Mouse (Mus musculus): Measurements from ENCODE around the gene Lrrc8a. TPM values are rescaled to one million over a fixed set of nuclear protein-coding genes. Genes with fewer than 3 reads are reported as not detected.

Lrrc8a gene
- polyA plus RNA-seq, 1 experiment: 28.4 TPM

DNA sequence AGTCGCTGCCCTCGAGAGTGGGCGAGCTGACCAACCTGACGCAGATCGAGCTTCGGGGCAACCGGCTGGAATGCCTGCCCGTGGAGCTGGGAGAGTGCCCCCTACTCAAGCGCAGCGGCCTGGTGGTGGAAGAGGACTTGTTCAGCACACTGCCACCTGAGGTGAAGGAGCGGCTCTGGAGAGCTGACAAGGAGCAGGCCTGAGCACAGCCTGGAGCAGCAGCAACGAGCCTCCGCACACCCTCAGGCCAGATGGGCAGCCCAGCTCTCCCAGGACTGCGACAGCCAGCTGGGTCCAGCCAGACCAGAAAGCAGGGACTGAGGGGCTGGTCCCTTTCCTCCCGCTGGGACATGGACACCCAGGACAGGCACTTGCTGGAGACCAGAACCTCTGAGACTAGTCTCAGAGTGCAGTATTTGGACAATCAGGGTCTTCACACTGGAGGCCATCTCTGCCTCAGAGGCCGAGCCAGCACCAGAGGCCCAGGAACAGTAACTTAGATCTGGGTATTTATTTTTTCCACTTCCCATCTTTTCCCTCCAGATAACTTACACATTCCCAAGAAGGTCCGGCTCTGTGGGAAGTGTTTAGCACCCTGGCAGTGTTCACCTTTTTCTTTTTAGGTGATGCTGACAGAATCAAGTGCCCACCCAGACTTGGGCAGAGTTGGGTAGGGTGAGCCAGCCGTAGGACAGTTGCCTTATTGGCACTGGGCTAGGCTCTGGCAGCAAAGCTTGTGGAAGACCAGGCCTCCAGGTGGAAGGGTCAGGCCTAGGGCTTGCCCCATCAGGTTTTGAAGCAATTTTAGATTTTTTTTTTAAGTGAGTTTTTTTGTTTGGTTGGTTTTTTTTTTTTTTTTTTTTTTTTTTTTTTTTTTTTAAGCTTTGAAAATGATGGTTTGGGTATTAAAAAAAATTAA, 24.7 kb downstream of the Lrrc8a start:
- no peak for DNase-seq (ENCODE audit: low read depth)

GRCm38 (mm10) chr2:30262840-30263441, 25.4 kb downstream of the Lrrc8a start:
- no peak for DNase-seq (ENCODE audit: low read depth)

DNA sequence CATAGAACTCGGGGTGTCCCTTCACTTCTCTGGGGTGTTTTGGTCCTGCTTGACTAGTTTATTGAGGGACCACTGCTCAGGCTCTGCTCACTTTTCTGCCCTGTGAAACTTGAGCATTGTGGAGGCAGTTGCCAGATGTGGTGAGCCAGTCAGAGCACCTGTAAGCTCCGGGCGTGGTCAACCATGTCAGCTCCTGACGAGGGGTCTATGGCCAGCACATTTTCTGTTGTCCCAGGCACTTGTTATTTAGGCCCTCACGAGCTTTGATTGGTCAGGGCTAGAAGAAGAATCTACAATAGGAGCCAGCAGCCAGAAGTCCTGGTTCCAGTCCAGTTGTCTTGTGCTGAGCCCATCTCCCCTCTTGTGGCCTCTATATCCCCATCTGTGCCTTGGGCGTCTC, 26.3 kb downstream of the Lrrc8a start:
- DNase-seq (ENCODE audit: low read depth): no peak

- DNase-seq (ENCODE audit: low read depth): no peak
Observed at GRCm38 (mm10) chr2:30264671-30265519, 27.4 kb downstream of the Lrrc8a start.

GRCm38 (mm10) chr2:30265767-30266253, 28.3 kb downstream of the Lrrc8a start, which contains the start of gene Phyhd1:
Gene Phyhd1 (plus strand): TSS chr2:30266203.
- DNase-seq (ENCODE audit: low read depth): no peak

DNA sequence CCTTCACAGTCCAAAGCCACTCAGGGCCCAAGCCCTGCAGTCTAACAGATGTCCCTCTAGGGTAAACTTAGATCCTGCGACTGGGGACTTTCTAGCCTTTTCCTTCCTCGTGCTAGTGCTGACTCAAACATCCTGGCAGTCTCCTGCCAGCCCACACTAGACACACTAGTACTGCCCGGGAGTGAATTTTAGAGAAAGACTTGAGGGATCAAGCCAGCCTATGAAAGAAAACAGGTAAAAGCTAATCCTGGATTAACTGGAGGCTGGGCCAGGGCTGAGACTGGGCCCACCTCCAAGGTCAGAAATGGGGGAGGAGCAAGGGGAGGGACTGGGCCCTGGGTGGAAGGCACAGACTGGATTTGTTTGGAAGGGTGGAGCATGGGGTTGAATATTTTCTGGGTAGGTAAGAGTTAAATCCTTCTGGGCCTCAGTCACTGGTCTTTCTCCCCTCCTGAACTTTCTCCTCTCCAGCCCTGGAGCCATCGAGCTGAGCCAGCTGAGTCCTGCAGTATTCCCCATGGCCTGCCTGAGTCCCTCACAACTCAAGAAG, 29.0 kb downstream of the Lrrc8a start:
- DNase-seq (ENCODE audit: low read depth): no peak

DNA sequence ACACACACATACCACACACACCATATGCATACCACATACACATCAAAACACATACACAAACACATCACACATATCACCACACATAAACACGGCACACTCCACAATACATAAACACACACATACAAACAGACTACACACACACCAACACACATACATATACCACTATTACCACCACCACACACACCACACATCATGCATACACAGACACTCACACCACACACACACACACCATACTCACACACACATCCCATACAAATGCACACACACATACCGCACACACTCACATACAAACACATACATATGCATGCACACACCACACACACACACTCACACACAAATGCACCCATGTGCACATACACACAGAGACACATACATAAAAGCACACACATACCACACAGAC, 30.0 kb downstream of the Lrrc8a start:
- no peak for DNase-seq (ENCODE audit: low read depth)

- no peak for DNase-seq (ENCODE audit: low read depth)
Observed at GRCm38 (mm10) chr2:30268371-30268770, 30.9 kb downstream of the Lrrc8a start.

- DNase-seq (ENCODE audit: low read depth): no peak
Observed at GRCm38 (mm10) chr2:30269241-30269990, 31.9 kb downstream of the Lrrc8a start.

GRCm38 (mm10) chr2:30270134-30270533, 32.6 kb downstream of the Lrrc8a start:
- no peak for DNase-seq (ENCODE audit: low read depth)

DNA sequence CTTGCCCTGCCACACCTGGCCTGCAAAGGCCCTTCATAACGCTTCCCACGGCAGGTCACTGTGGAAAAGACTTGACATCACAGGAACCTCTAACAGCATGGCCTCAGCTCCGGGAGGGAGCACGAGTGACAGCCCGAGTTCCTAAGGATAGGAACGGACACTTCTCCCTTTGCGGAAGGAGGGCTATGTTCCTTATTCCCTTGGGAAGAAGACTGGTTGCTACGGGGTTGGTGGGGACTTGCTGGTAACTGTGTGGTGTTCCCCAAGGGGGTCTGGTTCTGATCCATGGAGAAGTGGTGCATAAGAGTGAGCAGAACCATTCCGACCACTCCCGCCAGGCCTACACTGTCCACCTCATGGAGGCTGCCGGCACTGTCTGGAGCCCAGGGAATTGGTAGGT, 43.2 kb downstream of the Lrrc8a start, which contains the start of gene Gm28038:
Gene Gm28038, plus strand, starts transcription at position 301 of the 400 bp plus-strand sequence.
- DNase-seq (ENCODE audit: low read depth): no peak

GRCm38 (mm10) chr2:30281651-30282050, 44.1 kb downstream of the Lrrc8a start:
- no peak for DNase-seq (ENCODE audit: low read depth)

DNA sequence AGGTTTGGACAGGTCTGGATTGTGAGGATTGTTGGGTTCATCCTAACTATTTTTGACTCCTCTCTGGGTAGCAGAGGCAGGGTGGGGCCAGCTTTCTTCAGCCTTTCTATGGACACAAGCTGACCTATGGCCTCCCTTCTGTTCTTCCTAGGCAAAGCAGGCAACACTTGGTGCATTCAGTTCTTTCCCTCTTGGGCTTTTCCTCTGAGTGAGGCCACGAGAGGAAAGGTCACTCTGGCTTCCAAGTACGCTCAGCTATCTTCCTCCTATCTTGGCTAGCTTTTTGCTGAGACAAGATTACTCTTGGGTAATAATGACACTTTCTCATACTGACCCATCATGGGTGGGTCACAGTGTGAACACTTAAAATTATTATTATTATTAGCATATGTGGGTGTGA, 45.7 kb downstream of the Lrrc8a start:
- DNase-seq (ENCODE audit: low read depth): no peak

- DNase-seq (ENCODE audit: low read depth): no peak
Observed at GRCm38 (mm10) chr2:30285004-30285403, 47.5 kb downstream of the Lrrc8a start.

- no peak for DNase-seq (ENCODE audit: low read depth)
Observed at GRCm38 (mm10) chr2:30285416-30286181, 48.1 kb downstream of the Lrrc8a start.

GRCm38 (mm10) chr2:30286192-30287026, 48.9 kb downstream of the Lrrc8a start, which contains the start of the genes Dolk and Nup188:
Gene Dolk (minus strand): TSS chr2:30286334.
Gene Nup188 (plus strand): TSS chr2:30286397.
- DNase-seq (ENCODE audit: low read depth): no peak

DNA sequence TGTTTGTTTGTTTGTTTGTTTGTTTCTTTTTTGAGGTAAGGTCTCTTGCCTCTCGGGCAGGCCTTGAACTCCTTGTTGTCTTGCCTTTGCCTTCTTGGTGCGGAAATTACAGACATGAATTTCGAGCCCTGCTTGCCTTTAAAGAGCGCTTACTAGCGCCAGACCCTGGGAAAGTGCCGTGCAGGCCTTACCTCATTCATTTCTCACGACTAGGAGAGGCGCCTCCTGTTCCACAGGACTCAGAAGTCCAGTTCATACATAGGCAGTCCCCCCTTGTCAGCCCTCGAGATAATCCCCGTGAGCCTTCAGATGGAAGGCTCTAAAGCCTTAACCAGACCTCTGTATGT, 49.5 kb downstream of the Lrrc8a start:
- DNase-seq (ENCODE audit: low read depth): no peak

GRCm38 (mm10) chr2:30299525-30299924, 62.0 kb downstream of the Lrrc8a start:
- DNase-seq (ENCODE audit: low read depth): no peak

DNA sequence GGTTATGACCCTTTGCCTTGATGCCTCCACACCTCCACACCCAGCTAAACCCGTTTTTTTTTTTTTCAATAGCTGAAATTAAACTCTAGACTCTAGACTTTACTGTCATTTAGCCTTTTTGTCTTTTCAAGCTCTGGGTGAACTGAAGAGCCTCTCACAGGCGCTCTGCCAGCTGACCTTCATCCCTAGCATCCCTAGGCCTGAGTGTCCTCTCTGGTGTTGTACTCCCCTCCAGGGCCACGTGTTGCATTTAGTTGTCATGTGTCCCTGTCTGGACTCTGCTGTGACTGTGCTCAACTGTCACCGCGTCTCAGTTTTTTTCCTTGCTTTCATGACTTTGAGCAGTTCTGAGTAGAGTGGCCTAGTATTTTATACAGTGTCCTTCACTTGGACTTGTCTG, 62.5 kb downstream of the Lrrc8a start:
- DNase-seq (ENCODE audit: low read depth): no peak

All from gonadal fat pad, adult 2 months (tissue).